Mouse (Mus musculus) midbrain, embryonic 14.5 days (tissue): Measurements from ENCODE around the gene Xrn2. TPM values are rescaled to one million over a fixed set of nuclear protein-coding genes. Genes with fewer than 3 reads are reported as not detected.

Experiments used
- ATAC-seq: fragments of 200-750 bp; cut with Nextera tagmentation; 2 replicates; pipeline ENCODE4 v1.8.0; 2017; ENCODE audit warnings: moderate number of reproducible peaks, moderate library complexity; ENCODE audit not compliant: low FRiP score, low TSS enrichment
- DNase-seq: peaks from one replicate; pipeline ENCODE4 v3.0.0-alpha.2; 2015
- H3K27ac ChIP-seq: fragments of 300-500 bp; sonication (generic); replicated peaks from 2 replicates; pipeline ENCODE4 v1.5.1; 2014; ENCODE audit warnings: mild to moderate bottlenecking, low read depth, low read length, moderate library complexity
- H3K27me3 ChIP-seq: fragments of 300-500 bp; sonication (generic); 2 replicates; pipeline ENCODE4 v1.6.1; 2014; ENCODE audit warnings: low read length, control low read depth, mixed read lengths; ENCODE audit not compliant: control insufficient read depth, insufficient read depth
- H3K36me3 ChIP-seq: fragments of 300-500 bp; sonication (generic); 2 replicates; pipeline ENCODE4 v1.6.1; 2014; ENCODE audit warnings: low read length, control low read depth; ENCODE audit not compliant: control insufficient read depth, insufficient read depth
- H3K4me1 ChIP-seq: fragments of 300-500 bp; sonication (generic); 2 replicates; pipeline ENCODE4 v1.6.1; 2014; ENCODE audit warnings: mild to moderate bottlenecking, antibody characterized with exemption, low read length, control low read depth; ENCODE audit not compliant: control insufficient read depth, insufficient read depth
- H3K4me2 ChIP-seq: fragments of 300-500 bp; sonication (generic); 2 replicates; pipeline ENCODE4 v1.6.1; 2014; ENCODE audit warnings: mild to moderate bottlenecking, low read length, moderate library complexity
- H3K4me3 ChIP-seq: fragments of 300-500 bp; sonication (generic); replicated peaks from 2 replicates; pipeline ENCODE4 v1.5.1; 2014; ENCODE audit warnings: low read depth, low read length
- H3K9ac ChIP-seq: fragments of 300-500 bp; sonication (generic); replicated peaks from 2 replicates; pipeline ENCODE4 v1.6.1; 2014; ENCODE audit warnings: mild to moderate bottlenecking, low read length, moderate library complexity
- H3K9me3 ChIP-seq: fragments of 300-500 bp; sonication (generic); 2 replicates; pipeline ENCODE4 v1.6.1; 2016; ENCODE audit warnings: low read length, control low read depth, mixed read lengths; ENCODE audit not compliant: control insufficient read depth
- WGBS: fragments of 180-500 bp; shearing (Covaris S2); extraction: QIAGEN DNeasy Blood & Tissue Kit; methylation state at CpG from one replicate; pipeline ENCODE4 v1.1.7; 2014; 5-methylcytosine and 5-hydroxymethylcytosine counted together
- polyA plus RNA-seq: library from polyadenylated mRNA; unstranded; fragments of >200 nt; fragmentation: Nextera tagmentation; extraction: Ambion mirVana; gene quantifications from 2 replicates; pipeline ENCODE4 v1.2.1, GENCODE M21; 2014

The Xrn2 gene
- polyA plus RNA-seq, 1 experiment from 2014 or later, result 93.9 TPM

DNA sequence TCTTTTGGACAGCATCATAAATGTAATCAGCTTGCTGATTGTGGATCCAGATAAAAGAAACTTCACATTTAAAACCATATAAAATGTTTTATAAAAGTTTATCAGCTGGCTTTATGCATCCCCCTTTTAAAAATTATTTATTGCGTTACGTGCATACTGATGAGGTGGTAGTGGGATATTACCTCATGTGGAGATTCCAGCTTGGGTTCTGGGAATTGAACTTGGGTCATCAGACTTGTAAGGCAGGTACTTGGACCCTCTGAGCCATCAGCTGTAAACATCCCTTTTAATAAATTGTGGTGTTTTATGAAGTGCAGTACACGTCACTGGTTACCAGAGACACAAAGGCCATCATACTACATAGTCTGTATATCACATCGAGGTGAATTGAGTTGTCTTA is 61.6 kb downstream of the Xrn2 start:
- ATAC-seq, result no peak
- Histone ChIP-seq H3K4me1 (no peaks in the 10 kb centered on the region), H3K4me2 (no peak overlapping the region), H3K9me3 (no peaks in the 10 kb centered on the region), H3K9ac (no peak overlapping the region), H3K36me3 (peaks cover 43% of the 10 kb centered on the region), H3K27me3 (peaks cover 8% of the 10 kb centered on the region), H3K27ac (no peak overlapping the region), H3K4me3 (no peak overlapping the region)
- no peak for DNase-seq
- WGBS, result 95% methylated on average over 4 of the region's 4 CpGs

DNA sequence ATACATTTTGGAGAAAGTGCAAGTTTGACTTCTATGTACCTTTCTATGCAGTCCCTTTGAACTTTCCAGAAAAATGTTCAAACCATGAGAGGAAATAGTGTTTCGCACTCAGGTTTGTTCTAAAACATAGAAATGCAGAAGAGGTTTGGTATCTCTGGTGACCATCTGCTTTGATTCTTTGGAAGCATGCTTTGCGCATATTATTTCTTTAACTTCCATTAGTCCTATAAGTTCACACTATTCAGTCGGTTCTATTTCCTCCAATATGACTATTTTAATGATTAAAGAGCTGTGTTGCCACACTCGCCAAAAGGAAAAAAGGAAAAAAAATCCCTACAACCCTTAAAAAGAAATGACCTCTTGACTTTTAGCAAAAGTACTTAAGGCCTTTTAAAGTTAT is 69.6 kb downstream of the Xrn2 start:
- Histone ChIP-seq H3K27me3 (peaks cover 82% of the 10 kb centered on the region), H3K9me3 (no peaks in the 10 kb centered on the region)
- peak; percentile 35 for DNase-seq

DNA sequence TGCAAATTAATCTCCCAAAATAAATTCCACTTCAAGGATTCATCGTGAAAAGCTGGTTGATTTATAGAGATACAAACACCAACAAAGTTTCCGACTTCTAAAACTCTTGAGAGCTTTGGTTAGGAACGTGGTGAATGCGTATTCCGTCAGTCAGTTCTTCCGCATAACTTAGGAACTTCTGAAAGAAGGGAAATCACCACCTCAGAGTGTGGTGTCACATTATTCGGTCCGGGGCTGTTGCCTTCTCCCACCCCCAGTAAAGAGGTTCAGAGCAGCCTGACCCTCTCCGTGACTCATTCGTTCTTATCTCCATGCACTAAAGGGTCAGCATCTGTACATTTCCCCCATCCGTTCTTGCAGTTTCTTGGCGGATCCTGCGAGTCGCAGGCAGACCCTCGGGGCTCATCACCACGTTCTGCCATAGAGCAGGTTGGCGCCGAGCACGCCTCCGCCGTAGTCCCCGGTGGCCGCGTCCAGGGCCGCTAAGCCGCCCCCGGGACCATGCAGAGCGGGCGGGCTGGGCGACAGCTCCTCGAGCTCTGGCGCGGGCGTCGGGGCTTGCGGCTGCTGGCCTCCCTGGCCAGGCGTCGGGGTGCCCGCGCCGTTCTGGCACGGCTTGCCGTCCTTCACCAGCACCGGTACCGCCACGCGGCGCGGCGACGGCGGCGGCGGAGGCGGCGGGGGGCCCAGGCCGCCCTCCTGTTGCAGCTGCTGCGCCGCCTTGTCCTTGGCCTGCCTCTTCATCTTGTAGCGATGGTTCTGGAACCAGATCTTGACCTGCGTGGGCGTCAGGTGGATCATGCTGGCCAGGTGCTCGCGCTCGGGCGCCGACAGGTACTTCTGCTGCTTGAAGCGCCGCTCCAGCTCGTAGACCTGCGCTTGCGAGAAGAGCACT is 70.9 kb downstream of the Xrn2 start:
- WGBS, result under 1% methylated on average over 72 of the region's 72 CpGs
- H3K4me1 ChIP-seq, result no peaks in the 10 kb centered on the region
- H3K27ac ChIP-seq, result no peak overlapping the region
- H3K27me3 ChIP-seq, result peaks cover 89% of the 10 kb centered on the region
- no peaks in the 10 kb centered on the region for H3K9me3 ChIP-seq
- H3K4me3 ChIP-seq, result peak overlapping the region; percentile 28
- DNase-seq, result peak; percentile 66
- H3K36me3 ChIP-seq, result no peaks in the 10 kb centered on the region
- H3K9ac ChIP-seq, result peak overlapping the region; percentile 39; the same call in 1 of the 2 replicates
- ATAC-seq, result 0 out of 2 replicates have a peak, but pooled peaks have one; percentile 41
- peak overlapping the region; percentile 19; the same call in 1 of the 2 replicates for H3K4me2 ChIP-seq

More for the DNA sequence above, 69.6 kb downstream of the Xrn2 start:
- Histone ChIP-seq H3K4me2 (no peak overlapping the region), H3K4me3 (no peak overlapping the region), H3K9ac (no peak overlapping the region), H3K4me1 (no peaks in the 10 kb centered on the region), H3K27ac (no peak overlapping the region), H3K36me3 (0 out of 2 replicates have a peak, but pooled peaks cover 3% of the 10 kb centered on the region)
- ATAC-seq, result no peak
- 60% methylated on average over 4 of the region's 4 CpGs for WGBS

DNA sequence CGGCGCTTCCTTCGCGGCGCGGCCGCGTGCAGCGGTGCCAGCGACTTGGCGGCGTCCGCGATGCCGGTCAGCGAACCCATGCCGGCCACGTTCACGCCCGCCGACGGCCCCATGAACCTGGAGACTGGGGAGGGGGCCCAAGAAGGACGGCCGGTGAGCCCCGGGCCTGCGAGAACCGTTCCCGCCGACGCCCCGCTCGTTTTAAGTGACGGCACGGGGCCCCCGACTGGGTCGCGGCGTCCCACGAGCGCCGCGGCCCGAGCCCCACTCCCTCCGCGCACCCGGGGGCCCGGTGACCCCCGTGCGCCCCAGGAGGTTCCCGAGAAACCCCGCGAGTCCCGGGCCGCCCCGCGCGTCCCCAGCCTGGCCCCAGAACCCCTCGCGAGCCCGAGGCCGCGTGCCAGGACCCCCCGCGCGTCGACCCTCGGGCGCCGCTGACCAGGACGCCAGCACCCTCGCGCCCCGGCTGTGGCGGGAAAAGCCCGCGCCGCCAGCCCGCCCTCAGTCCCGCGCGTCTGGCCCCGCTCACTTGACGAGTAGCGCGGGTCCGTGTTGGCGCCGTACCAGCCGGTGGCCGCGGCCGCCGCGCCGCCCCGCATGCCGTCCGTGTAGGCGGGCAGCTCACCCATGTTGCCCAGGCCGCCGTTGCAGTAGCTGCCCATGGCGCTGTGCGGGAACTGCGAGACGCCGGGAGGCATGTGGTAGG is 71.7 kb downstream of the Xrn2 start:
- Histone ChIP-seq H3K4me1 (no peaks in the 10 kb centered on the region), H3K9me3 (no peaks in the 10 kb centered on the region), H3K27ac (peak overlapping the region; percentile 63; the same call in 1 of the 2 replicates), H3K4me3 (peak overlapping the region; percentile 28), H3K36me3 (no peaks in the 10 kb centered on the region), H3K9ac (peak overlapping the region; percentile 39; the same call in 1 of the 2 replicates), H3K4me2 (peak overlapping the region; percentile 45), H3K27me3 (peaks cover 82% of the 10 kb centered on the region)
- DNase-seq (peak; percentile 60), ATAC-seq (peak; percentile 63; the same call in 1 of the 2 replicates)
- 1% methylated on average over 104 of the region's 106 CpGs for WGBS

DNA sequence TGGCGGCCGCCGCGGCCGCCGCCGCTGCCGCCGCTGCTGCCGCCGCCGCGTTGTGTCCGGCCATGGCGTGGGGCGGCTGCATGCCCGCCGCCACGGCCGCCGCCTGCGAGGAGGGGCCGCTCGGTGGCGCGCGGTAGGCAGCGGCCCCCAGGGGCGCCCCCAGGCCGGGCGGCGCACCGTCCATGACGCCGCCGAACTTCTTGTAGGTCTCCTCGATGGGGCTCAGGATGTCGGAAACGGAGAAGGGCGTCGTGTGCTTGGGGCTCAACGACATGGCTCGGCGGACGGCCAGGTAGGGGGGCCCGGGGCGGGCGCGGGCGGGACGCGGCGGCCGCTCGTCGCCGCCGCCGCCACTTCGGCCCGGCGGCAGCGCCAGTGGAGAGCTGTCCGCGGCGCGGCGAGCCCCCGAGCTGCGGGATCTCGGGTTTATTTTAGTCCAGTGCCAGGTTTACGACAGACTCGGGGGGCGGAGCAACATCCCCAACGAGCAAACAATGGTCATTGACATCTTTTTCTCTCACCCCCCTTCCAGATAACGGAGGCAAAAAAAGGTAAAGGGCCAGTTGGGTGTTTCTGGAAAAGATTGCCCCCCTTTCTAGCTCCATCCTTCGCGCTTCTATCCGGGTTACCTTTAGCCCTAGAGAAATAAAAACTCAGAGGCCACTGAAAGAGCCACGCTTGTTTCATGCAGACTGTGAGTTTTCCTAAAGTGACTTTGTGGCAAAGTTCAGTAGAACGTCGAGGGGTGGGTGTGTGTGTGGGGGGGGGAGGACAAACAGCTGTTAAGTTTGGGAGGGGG is 72.5 kb downstream of the Xrn2 start, which contains the start of gene Nkx2-4:
Gene Nkx2-4, minus strand, starts transcription at position 374 of the 799 bp plus-strand sequence.
- Histone ChIP-seq H3K9me3 (no peaks in the 10 kb centered on the region), H3K4me1 (no peaks in the 10 kb centered on the region), H3K4me2 (peak within 1 kb of the TSS; percentile 45), H3K27me3 (peaks cover 79% of the 10 kb centered on the region), H3K36me3 (no peaks in the 10 kb centered on the region), H3K4me3 (peak within 1 kb of the TSS; percentile 28), H3K27ac (peak within 1 kb of the TSS; percentile 63; the same call in 1 of the 2 replicates), H3K9ac (peak within 1 kb of the TSS; percentile 39; the same call in 1 of the 2 replicates)
- DNase-seq (peak; percentile 45), ATAC-seq (peak; percentile 44; the same call in 1 of the 2 replicates)
- under 1% methylated on average over 80 of the region's 82 CpGs for WGBS

DNA sequence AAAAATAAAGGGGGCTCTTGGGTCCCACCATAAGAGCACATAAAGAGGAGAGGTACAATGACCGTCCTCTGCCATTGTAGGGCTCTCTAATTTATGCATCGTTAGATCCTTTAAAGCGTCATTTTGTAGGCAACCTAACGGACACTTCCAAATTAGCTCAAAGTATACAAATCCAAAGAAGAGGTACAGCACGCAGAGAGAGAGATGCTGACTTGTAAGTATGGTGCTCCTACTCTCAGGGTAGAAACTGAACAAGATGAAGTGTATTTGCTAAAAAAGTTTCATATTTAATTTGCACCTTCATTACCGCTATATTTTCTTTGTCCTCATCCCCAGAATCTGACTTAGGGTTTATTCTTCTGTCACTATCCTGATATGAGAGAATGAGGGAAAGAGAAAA is 73.1 kb downstream of the Xrn2 start:
- peaks cover 76% of the 10 kb centered on the region for H3K27me3 ChIP-seq
- H3K9me3 ChIP-seq, result no peaks in the 10 kb centered on the region
- WGBS, result 3% methylated on average over 6 of the region's 6 CpGs
- H3K36me3 ChIP-seq, result no peaks in the 10 kb centered on the region
- ATAC-seq (no peak), DNase-seq (peak; percentile 22)
- no peak overlapping the region for H3K4me2 ChIP-seq
- H3K4me3 ChIP-seq, result no peak overlapping the region
- H3K4me1 ChIP-seq, result no peaks in the 10 kb centered on the region
- no peak overlapping the region for H3K27ac ChIP-seq
- no peak overlapping the region for H3K9ac ChIP-seq

DNA sequence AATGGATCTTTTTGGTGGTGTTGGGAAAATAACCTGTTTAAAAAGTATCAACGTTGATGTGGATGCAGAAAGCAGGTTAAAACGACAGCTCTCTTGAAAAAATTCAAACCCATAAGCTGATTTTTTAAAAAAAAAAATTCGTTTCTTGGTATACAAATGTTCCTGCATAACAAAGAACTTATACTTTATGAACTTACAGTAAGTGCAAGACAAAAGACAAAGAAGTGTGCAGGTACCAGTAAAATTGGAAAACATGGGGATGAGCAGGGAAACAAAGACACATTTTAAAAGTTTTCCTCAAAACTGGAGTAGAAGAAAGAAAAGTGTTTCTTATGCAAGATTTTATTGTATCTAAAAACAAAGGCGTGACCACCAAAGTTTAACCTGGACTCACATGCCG is 73.6 kb downstream of the Xrn2 start:
- peaks cover 71% of the 10 kb centered on the region for H3K27me3 ChIP-seq

DNA sequence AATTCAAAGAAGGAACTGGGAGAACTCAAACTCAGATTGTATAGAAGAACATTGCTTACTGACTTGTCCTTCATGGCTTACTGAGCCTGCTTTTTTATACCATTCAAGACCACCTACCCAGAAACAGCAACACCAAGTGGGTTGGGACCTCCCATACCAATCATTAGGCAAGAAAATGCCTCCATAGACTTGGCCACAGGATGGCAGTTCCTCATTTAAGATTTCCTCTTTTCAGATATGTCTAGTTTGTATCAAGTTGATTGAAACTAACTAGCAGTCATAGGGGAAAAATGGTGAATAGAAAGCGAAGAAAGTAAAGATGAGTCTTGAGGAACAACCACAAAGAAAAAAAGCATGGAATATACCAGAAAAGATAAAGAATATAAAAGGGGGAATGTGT is 106.9 kb downstream of the Xrn2 start:
- no peak overlapping the region for H3K9ac ChIP-seq
- no peaks in the 10 kb centered on the region for H3K27me3 ChIP-seq
- no peaks in the 10 kb centered on the region for H3K36me3 ChIP-seq
- H3K4me1 ChIP-seq, result no peaks in the 10 kb centered on the region
- ATAC-seq (no peak), DNase-seq (no peak)
- no peak overlapping the region for H3K4me2 ChIP-seq
- no peak overlapping the region for H3K4me3 ChIP-seq
- WGBS, result 96% methylated on average over 1 of the region's 1 CpGs
- no peaks in the 10 kb centered on the region for H3K9me3 ChIP-seq
- no peak overlapping the region for H3K27ac ChIP-seq

More for the DNA sequence above, 73.6 kb downstream of the Xrn2 start:
- ATAC-seq, result no peak
- WGBS, result 12% methylated on average over 5 of the region's 5 CpGs
- H3K4me2 ChIP-seq, result no peak overlapping the region
- peak; percentile 39 for DNase-seq
- no peak overlapping the region for H3K27ac ChIP-seq
- H3K4me1 ChIP-seq, result no peaks in the 10 kb centered on the region
- no peak overlapping the region for H3K9ac ChIP-seq
- H3K9me3 ChIP-seq, result no peaks in the 10 kb centered on the region
- no peaks in the 10 kb centered on the region for H3K36me3 ChIP-seq
- no peak overlapping the region for H3K4me3 ChIP-seq
